Mouse (Mus musculus) regulatory T cell (primary cell): Measurements from ENCODE around the gene Nxn.

ENCODE experiments used
- in situ Hi-C: fragments of 300-600 bp; cut with MboI, MseI; formaldehyde crosslinking; loops from one replicate; pipeline ENCODE4 v1.15.1; 2025; ENCODE audit warnings: high pct_unique_total_duplicates

Nxn gene

GRCm38 (mm10) chr11:76303368-76303767 lies 95.6 kb downstream of the Nxn start:
- in situ Hi-C loops: no loop called here

DNA sequence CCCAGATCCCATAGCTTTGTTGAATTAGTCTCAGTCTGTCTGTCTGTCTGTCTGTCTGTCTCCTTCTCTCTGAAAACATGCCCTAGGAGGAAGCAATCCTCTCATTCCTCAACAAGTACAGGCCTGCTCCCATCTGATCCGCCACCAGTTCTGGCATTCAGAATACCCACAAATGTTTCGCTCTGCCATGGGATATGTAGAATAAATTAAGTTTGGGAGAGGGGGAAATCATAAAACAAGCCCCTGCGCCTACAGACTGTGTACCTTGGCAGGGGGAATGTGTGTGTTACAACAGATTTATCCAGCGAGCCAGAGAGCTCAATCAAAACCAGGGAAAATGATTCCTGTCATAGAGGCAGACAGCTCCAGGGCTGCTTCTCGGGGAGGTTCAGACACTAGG lies 98.1 kb downstream of the Nxn start:
- in situ Hi-C loops: no loop called here

DNA sequence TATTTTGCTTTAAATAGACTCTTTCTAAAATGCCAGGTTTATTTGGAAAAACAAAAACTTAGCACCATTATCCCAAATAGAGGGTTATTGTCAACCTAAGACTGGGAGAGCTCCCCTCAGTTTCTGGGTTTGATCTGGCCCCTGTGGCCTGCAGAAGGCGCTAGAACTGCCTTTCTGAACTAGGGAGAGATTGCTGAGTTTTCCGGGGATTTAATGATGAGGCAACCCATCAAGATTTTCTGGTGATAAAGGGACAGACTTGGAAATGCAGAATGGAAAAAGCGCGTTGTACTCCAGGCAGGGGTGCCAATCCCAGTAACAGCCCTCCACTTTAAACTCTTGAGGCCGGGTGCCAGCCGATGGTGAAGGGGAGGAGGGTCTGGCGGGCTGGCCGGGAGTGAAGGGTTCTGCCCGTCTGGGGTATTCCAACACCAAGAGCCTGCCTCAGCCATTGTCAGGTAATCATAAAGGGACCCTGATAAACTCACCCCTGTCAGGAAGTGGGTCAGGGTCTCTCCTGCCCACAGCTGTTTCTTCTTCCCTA lies 100.4 kb downstream of the Nxn start:
- in situ Hi-C loops: no loop called here

GRCm38 (mm10) chr11:76297252-76297651 lies 101.7 kb downstream of the Nxn start:
- in situ Hi-C loops: no loop called here

GRCm38 (mm10) chr11:76294836-76295235 lies 104.1 kb downstream of the Nxn start:
- in situ Hi-C loops: no loop called here

- in situ Hi-C loops: no loop called here
Measured at GRCm38 (mm10) chr11:76294078-76294477, 104.9 kb downstream of the Nxn start.

GRCm38 (mm10) chr11:76292831-76293230 lies 106.1 kb downstream of the Nxn start:
- in situ Hi-C loops: no loop called here

GRCm38 (mm10) chr11:76292398-76292797 lies 106.5 kb downstream of the Nxn start:
- in situ Hi-C loops: no loop called here

GRCm38 (mm10) chr11:76291960-76292359 lies 107.0 kb downstream of the Nxn start:
- in situ Hi-C loops: no loop called here

DNA sequence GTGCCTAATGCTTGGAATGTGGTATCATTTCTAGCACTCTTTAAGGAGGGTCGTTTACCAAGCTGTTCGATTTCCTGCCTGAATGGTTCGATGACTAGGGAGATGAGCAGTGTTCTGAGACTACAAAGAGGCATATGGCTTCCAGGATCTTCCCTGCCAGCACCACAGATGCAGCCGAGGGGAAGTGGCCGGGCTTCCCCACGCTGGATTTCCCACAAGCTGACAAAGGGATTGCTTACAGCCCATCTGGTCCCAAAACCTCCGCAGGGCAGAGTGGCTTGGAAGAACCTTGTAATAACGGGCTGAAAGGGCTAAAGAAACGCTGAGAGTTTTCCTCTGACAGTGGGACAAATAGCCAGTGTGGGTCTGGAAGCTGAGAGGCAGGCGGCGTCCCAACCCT lies 108.6 kb downstream of the Nxn start:
- in situ Hi-C loops: no loop called here

DNA sequence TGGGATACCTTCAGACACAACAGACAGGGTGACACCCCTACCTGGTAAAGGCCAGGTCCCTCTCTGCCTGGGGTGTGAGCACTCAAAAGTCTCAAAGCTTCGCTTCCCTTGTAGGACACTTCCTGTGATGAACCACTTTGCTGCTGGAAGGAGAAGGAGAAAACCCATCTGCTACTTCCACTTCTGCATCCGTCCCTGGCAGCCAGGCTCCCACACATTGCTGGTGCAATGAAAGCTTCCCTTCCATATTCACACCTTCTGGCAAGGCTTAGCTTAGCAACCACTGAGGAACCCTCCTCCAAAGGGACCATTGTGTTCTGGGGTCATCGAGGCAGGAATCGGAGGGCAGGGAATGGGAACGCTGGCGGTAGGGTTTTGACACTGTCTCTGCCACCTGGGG lies 110.3 kb downstream of the Nxn start:
- in situ Hi-C loops: no loop called here

DNA sequence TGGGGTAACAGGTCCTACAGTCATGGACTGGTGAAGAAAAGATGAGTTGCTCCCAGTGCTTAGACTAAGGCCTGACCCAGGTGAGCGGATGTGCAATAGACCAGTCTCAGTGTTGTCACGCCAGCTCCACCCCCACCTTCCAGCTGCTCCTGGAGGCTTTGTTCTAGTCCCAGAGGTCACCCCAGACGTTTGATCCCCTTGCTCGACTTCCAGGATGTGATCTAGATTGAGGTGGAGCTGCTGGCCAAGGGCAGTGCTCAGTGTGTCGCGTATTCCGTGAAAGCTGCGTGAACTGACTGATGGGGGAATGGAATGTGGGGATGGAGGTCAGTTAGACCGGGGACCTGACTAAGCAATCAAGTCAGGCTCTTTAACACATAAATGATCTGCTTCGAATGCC lies 111.6 kb downstream of the Nxn start:
- in situ Hi-C loops: no loop called here

- in situ Hi-C loops: no loop called here
Measured at GRCm38 (mm10) chr11:76286534-76287126, 112.3 kb downstream of the Nxn start.

DNA sequence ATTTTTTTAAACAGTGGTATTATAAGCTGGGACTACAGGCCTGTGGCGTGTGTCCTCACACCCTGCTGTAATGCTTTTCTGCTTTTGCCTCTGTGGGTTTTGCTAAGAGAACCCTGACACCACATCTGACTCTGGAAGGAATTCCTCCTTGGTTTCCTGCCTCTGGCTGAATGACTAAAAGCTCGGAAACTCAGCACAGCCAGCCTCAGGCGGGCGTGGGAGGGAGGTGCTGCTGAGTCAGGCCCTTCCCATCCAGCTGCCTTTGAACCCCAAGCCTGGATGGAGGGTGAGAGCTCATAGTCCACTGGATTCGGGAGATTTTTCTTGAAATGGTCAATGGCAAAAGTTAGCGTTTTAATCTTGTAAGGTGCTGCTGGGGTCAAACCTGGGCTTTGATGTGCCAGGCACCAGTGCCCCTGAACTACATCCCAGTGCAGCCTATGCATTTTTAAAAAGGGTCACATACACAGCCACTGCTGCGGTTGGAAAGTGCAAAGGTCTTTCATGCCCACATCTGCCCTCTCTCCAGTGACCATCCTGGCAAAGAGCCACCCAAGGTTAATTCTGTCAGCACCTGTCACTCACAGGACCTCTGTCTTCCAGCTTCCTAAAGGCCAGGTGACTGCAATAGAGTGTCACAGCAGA lies 113.4 kb downstream of the Nxn start:
- in situ Hi-C loops: no loop called here

DNA sequence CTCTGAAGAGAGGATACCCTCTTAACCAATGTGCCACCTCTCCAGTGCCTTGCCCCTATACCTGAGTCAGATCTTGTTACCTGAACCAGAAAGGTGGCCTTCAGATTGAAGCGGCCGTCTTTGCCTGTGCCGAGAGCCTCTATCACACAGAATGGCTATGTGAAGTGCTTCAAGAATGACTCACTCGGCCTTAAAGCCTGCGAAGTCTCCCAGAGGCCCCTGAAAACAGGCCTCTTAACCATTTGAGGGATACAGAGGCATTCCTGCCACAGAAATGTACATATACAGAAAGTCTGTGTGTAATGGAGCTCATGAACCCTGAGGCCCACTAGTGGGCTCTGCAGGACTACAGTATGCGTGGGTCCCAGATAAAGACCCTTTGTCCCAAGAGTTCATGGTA lies 115.1 kb downstream of the Nxn start:
- in situ Hi-C loops: no loop called here

DNA sequence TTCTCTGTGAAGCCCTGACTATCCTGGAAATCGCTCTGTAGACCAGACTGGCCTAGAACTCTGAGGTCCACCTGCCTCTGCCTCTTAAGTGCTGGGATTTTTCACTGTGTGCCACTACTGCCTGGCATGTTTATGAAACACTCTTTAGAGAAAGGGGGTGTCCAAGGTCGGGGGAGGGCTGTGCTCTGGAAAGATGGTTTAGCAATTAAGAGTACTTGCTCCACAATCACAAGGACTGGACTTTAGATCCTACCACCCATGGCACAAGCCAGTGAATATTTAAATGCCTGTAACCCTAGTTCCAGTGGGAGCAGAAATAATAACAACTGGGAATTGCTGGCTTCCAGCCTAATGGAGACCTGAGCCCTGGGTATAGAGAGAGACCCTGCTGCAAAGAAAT lies 119.0 kb downstream of the Nxn start:
- in situ Hi-C loops: no loop called here

GRCm38 (mm10) chr11:76278960-76279852 lies 119.7 kb downstream of the Nxn start:
- in situ Hi-C loops: no loop called here

- in situ Hi-C loops: no loop called here
Measured at GRCm38 (mm10) chr11:76272440-76272839, 126.5 kb downstream of the Nxn start.

DNA sequence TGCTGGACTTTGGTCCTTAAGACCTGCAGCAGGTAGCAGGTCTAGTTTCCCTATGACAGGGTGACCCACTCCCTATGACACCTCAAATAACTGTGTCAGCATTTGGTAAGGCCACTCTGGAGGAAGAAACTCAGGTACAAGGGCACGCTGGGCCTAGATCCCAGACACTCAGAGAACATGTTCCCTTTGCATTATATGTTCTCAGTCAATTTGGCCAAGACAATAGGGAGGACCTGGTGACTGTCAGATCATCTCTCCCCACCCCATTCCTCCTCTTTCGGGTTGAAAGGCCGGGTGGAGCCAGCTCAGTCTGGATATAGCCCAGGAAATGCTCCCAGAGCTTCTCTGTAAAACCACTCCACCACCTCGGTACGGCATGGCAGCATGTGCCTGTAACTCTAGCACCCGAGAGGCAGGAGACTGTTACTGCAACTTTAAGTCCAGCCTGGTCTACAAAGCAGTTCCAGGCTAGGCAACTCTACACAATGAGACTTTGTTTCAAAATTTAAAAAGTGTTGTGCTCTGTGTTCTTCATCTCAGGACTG lies 130.3 kb downstream of the Nxn start:
- in situ Hi-C loops: no loop called here

DNA sequence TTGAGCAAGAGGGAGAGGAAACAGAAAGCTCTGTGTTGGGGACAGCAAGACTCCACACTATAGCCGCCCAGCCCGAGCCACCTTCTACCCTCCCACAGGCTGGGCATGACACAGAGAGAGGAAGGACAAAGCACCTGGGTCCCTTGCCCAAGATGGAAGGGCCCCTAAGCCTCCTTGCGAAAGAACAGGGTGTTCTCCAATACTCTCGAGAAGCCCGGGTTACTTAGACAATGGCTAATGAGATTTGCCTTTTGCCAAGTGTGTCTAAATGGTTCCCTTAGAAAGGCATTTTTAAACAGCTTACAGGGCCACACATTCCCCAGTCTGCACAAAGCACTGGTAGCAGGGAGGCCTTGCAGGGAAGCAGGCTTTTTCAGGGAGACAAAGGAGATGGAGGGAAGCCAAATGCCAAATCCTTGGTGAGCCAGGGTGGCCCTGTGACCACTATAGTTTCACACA lies 130.9 kb downstream of the Nxn start:
- in situ Hi-C loops: no loop called here

- in situ Hi-C loops: no loop called here
Measured at GRCm38 (mm10) chr11:76267550-76267949, 131.4 kb downstream of the Nxn start.
